Mouse (Mus musculus) left cerebral cortex, adult 11 months (tissue): ENCODE data around the gene Spef2.
A peak's percentile ranks its signal among the peaks of the same experiment; 100 is the strongest.
"Not testable (repeated sequence)": the region's sequence is repeated elsewhere in the genome, so short reads cannot be mapped to it uniquely, and the experiment has no call there.

Experiments used
- DNase-seq: peaks from one replicate; pipeline ENCODE4 v3.0.0; 2022; ENCODE audit warnings: low spot score

Spef2 gene

GRCm38 (mm10) chr15:9668575-9668974 lies 80.1 kb downstream of the Spef2 start:
- DNase-seq, result no peak

DNA sequence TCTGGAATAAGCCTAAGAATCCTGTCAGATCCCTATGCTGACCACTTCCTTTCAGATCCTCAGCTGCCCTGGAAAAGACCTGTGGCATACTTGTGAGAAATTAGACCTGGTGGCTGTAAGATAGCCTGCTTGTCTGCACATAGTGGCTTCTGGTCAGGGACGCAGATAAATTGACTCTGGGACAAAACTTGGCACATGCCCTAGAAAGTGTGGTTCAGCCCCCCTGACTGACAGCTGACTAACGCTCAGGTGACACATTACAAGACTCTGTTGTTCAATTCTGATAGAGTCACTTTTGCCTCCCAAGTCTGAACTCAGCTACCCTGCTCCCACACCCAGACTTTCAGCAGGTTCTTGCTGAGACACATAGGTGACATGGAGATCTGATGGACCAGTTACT lies 83.7 kb downstream of the Spef2 start:
- DNase-seq, result not testable (repeated sequence)

- no peak for DNase-seq
These were observed 87.5 kb downstream of the Spef2 start for GRCm38 (mm10) chr15:9661215-9661614.

- DNase-seq, result no peak
These were observed 114.2 kb downstream of the Spef2 start for GRCm38 (mm10) chr15:9634471-9634870.

GRCm38 (mm10) chr15:9631657-9632056 lies 117.0 kb downstream of the Spef2 start:
- no peak for DNase-seq

DNA sequence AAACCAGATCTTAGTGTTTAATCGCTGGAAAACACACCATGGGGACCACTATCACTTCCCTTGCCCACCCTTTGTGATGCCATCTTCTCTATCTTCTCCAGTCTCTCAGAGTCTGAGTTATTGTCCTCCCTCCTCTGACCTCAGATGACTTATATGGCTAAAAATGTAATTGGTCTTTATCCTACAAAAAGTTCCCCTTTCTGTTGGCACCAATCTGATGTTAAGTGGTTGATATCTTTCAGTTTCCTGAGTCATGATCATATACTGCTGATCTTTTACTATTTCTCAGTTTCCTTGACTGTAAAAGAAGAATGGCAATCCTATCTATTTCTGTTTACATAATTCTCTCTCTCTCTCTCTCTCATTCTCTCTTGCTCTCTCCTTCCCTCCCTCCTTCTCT lies 119.0 kb downstream of the Spef2 start:
- no peak for DNase-seq

DNA sequence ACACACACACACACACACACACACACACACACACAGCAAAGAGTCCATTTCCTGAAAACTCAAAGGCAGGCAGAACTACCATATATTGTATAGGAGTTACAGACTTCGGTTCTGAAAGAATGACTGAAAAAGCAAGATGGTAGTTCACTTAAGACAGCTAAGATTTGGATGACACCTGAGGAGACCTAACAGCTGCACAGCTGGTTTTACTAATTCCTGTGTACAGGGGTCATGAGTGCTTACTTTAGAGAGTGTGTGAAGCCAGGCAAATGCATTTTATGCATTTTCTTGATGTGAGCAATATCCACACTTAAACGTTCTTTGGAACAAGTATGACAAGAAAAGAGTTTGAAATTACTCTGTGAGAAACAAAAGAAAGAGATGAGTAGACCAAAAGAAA lies 124.0 kb downstream of the Spef2 start:
- DNase-seq, result no peak

DNA sequence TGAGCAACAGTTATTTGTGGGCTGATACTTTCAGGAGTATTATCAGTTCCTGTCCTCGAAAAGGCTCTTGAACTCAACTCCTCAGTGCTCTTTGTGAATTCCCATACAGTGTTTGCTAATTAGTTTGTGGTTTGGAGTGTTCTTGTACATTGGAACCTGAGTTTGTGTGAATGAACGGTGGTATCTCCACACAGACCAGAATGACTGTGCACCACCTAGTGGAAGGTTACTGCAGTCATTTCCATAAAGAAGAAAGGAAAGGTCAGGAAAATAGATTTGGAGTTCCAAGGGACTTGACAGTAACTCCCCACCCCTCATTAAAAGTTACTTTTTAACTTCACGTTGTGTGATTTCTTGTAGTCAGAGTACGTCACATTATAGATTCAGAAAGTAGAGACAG lies 140.5 kb downstream of the Spef2 start:
- DNase-seq, result peak; percentile 6

- no peak for DNase-seq
These were observed 148.6 kb downstream of the Spef2 start for GRCm38 (mm10) chr15:9600088-9600455.

GRCm38 (mm10) chr15:9599382-9600087 lies 149.1 kb downstream of the Spef2 start:
- no peak for DNase-seq

GRCm38 (mm10) chr15:9596298-9597060 lies 152.2 kb downstream of the Spef2 start:
- no peak for DNase-seq

DNA sequence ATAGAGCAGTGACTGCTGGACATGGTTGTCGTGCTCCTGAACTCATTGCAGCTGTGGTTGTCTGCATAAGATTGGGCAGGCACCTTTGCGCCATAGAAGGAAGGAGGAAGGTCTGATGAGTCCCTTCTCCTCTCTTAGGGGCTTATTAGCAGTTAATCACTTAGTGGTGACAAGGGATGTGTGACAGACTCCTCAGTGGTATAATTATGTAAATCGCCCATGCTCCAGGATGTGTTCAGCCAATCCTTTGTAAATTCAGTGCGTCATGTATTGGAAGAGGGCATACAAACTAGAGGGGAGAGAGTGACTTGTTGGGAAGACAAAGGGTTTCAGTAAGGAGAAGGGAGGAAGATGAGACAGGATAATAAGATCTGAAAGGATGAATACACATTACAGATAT lies 158.7 kb downstream of the Spef2 start:
- no peak for DNase-seq

DNA sequence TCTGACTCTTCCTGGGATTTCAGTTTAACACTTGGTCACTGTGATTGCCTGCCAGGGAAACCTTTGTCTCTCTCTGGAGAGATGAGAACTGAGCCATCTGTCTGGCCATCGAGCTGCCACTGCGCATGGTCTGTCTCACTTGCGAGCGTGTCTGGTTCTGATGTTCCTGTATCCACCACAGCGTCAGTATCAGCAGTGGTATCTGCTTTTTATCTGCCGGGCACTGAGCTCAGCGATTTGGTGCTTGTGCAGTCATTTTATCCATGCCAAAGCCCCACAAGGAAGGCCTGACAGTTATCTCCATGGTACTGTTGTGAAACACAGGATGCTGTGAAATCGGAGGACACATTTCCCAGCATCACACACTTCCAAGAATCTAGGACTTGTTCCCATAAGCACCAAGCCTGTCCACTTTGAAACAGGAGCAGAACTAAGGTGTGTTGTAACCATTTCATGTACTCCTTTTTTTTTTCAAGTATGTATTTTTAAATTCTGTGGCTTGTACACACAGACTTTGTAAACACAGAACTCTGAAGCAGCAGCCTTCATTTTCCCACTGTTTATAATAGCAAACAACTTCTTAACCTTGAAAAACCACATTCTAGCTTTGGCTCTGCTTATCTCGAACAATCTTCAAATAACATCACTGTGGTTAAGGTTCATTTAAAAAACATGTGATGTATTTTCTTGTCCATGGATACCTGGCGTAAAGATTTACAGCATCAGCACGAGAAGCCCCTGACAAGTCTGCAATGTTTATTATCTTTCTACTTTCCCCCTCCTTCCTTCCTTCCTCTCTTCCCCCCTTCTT lies 168.0 kb downstream of the Spef2 start:
- DNase-seq, result no peak

GRCm38 (mm10) chr15:9577303-9577702 lies 171.4 kb downstream of the Spef2 start:
- DNase-seq, result no peak

- DNase-seq, result no peak
These were observed 173.9 kb downstream of the Spef2 start for GRCm38 (mm10) chr15:9574796-9575195.

GRCm38 (mm10) chr15:9573361-9573760 lies 175.3 kb downstream of the Spef2 start:
- DNase-seq, result no peak

DNA sequence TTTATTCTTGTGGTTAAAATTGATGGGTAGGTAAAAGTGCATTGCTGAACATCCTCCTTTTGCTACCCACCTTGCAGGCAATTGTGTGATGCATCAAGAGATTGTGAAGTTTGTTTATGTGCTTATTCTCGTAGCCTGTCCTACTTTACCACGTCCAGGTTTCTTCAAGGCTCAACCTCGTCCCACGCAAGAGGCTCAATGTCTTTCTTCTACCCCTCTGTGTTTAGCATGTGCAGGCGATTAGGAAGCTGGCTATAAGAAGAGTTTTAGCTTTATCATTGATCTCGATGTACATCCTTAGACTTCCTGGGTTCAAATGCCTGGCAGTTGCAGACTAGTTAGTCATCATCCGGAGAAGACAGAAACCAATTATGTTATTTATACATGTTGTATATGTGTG lies 176.0 kb downstream of the Spef2 start:
- DNase-seq, result no peak

DNA sequence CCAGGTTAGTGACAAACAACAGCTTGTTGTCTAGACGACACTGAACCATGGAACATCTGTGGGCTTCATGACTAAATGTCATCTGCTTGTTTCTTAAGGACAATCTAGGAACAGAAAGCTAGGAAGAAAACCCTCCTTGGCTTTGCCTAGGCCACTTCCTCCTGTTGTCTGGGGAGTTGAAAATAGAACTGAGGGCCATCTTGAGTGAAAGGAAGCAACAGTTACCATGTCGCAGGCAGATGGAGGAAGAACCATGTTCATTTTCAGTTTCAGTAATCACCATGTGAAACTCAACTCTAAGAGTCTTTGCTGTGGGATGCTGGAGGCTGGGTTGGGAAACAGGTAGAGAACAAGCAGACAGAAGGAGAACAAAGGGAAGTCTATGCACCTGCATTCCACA lies 176.8 kb downstream of the Spef2 start:
- DNase-seq, result peak; percentile 4

DNA sequence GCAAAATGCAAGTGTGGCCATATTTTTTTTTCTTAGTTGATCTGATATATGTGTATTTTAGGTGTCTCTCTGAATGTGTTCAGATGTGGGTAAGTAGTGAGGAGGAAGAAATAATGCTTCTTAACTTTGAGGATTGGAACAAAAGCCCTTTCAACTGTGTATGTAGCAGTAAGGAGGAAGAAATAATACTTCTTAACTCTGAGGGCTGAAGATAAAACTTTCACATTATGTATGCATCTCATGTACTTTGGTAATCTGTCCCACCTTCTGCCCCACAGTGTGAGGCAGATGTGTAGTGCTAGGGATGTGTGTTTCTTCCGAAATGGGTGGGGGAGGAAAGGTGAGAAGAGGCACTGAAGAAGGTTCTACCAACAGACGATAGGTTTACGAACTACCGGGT lies 181.4 kb downstream of the Spef2 start:
- no peak for DNase-seq

- DNase-seq, result no peak
These were observed 183.3 kb downstream of the Spef2 start for GRCm38 (mm10) chr15:9565396-9565795.

- DNase-seq, result no peak
These were observed 184.5 kb downstream of the Spef2 start for GRCm38 (mm10) chr15:9564156-9564555.

DNA sequence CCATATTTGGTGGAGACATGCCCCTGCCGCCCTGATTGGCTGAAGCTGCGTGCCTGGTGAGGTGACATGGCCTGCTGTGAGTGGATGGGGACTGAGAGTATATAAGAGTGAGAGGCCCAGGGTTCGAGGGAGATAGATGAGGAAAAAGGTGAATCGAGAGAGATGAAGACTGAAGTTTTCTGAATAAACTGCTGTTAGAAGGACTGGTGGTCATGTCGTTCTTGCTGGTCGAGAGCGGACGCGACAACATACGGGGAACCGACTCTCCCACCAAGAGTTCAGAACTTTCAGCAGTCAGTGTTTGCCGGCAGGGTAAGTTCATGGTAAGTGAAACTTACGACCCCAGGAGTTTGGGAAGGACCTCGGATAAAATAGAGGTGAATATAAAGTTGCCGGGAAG lies 191.4 kb downstream of the Spef2 start:
- DNase-seq, result not testable (repeated sequence)

GRCm38 (mm10) chr15:9548951-9549350 lies 199.7 kb downstream of the Spef2 start:
- DNase-seq, result no peak
